Mouse (Mus musculus): ENCODE measurements at regions not wholly inside any gene's neighbourhood (a gene's known extent, or its start where the extent isn't known, plus 50 kb on each side); places are given as distances from the start of the nearest gene placed in this dataset.

- Histone ChIP-seq H3K4me3 (ENCODE audit: low read length) (no peak overlapping the region), H3K27me3 (replicated peaks; ENCODE audit: control insufficient read depth, insufficient read depth, low read length) (peaks cover 4% of the 10 kb centered on the region), H3K4me1 (ENCODE audit: control insufficient read depth, insufficient read depth, low read depth, low read length) (peaks cover 6% of the 10 kb centered on the region; the same call in 1 of the 2 replicates), H3K9me3 (ENCODE audit: control insufficient read depth, low read length) (no peaks in the 10 kb centered on the region), H3K36me3 (ENCODE audit: control insufficient read depth, insufficient read depth, low read length) (no peaks in the 10 kb centered on the region), H3K9ac (ENCODE audit: low read depth, low read length) (no peak overlapping the region), H3K27ac (ENCODE audit: low read depth, low read length) (no peak overlapping the region), H3K4me2 (ENCODE audit: low read length) (no peak overlapping the region)
- ATAC-seq, result no peak
- WGBS, result 82% methylated on average over 5 of the region's 5 CpGs
Measured at GRCm38 (mm10) chr13:51912477-51912876, 66.0 kb downstream of the Gadd45g start.

- no peak overlapping the region for H3K4me2 ChIP-seq (ENCODE audit: low read length)
- 93% methylated on average over 3 of the region's 3 CpGs for WGBS
- no peak for ATAC-seq
- no peak overlapping the region for H3K9ac ChIP-seq (ENCODE audit: low read depth, low read length)
- H3K9me3 ChIP-seq (ENCODE audit: control insufficient read depth, low read length), result no peaks in the 10 kb centered on the region
- H3K27ac ChIP-seq (ENCODE audit: low read depth, low read length), result no peak overlapping the region
- H3K4me3 ChIP-seq (ENCODE audit: low read length), result no peak overlapping the region
- no peaks in the 10 kb centered on the region for H3K36me3 ChIP-seq (ENCODE audit: control insufficient read depth, insufficient read depth, low read length)
- H3K27me3 ChIP-seq (replicated peaks; ENCODE audit: control insufficient read depth, insufficient read depth, low read length), result peaks cover 4% of the 10 kb centered on the region
- H3K4me1 ChIP-seq (ENCODE audit: control insufficient read depth, insufficient read depth, low read depth, low read length), result peaks cover 11% of the 10 kb centered on the region; the same call in 1 of the 2 replicates
Measured at GRCm38 (mm10) chr13:51912994-51913393, 66.5 kb downstream of the Gadd45g start.

GRCm38 (mm10) chr13:51916666-51917240 lies 70.3 kb downstream of the Gadd45g start:
- Histone ChIP-seq H3K27ac (ENCODE audit: low read depth, low read length) (no peak overlapping the region), H3K4me1 (ENCODE audit: control insufficient read depth, insufficient read depth, low read depth, low read length) (peaks cover 48% of the 10 kb centered on the region), H3K27me3 (replicated peaks; ENCODE audit: control insufficient read depth, insufficient read depth, low read length) (peaks cover 7% of the 10 kb centered on the region; the same call in 1 of the 2 replicates), H3K9me3 (ENCODE audit: control insufficient read depth, low read length) (no peaks in the 10 kb centered on the region), H3K36me3 (ENCODE audit: control insufficient read depth, insufficient read depth, low read length) (no peaks in the 10 kb centered on the region), H3K9ac (ENCODE audit: low read depth, low read length) (no peak overlapping the region), H3K4me3 (ENCODE audit: low read length) (no peak overlapping the region), H3K4me2 (ENCODE audit: low read length) (peak overlapping the region; percentile 4; the same call in 1 of the 2 replicates)
- 35% methylated on average over 15 of the region's 15 CpGs for WGBS
- no peak for ATAC-seq

GRCm38 (mm10) chr13:51917658-51918057 lies 71.2 kb downstream of the Gadd45g start:
- Histone ChIP-seq H3K4me1 (ENCODE audit: control insufficient read depth, insufficient read depth, low read depth, low read length) (peaks cover 48% of the 10 kb centered on the region), H3K9ac (ENCODE audit: low read depth, low read length) (no peak overlapping the region), H3K4me3 (ENCODE audit: low read length) (no peak overlapping the region), H3K36me3 (ENCODE audit: control insufficient read depth, insufficient read depth, low read length) (no peaks in the 10 kb centered on the region), H3K27ac (ENCODE audit: low read depth, low read length) (peak overlapping the region; percentile 58), H3K9me3 (ENCODE audit: control insufficient read depth, low read length) (no peaks in the 10 kb centered on the region), H3K27me3 (replicated peaks; ENCODE audit: control insufficient read depth, insufficient read depth, low read length) (peaks cover 7% of the 10 kb centered on the region; the same call in 1 of the 2 replicates), H3K4me2 (ENCODE audit: low read length) (no peak overlapping the region)
- peak; percentile 48 for ATAC-seq
- 27% methylated on average over 7 of the region's 7 CpGs for WGBS

GRCm38 (mm10) chr13:51918108-51918507 lies 71.6 kb downstream of the Gadd45g start:
- peak; percentile 37 for ATAC-seq

DNA sequence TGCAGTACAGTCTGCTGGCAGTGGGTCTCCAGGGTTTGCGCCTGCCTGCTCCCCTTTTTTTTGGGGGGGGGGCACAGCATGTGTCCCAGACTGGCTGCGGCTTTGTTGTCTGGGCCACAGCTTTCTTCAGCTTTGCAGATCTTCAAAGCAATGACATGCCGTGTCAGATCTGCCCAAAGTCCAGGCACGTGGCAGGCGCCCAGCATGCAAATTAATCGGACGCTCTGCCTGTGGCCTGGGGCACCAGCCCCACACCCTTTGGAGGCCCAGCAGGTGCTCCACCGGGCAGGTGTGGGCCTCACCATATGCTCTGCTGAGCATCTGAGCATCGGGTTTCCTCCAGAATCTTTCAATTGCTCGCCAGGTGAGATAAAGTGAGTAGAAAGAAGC lies 72.3 kb downstream of the Gadd45g start:
- Histone ChIP-seq H3K36me3 (ENCODE audit: control insufficient read depth, insufficient read depth, low read length) (no peaks in the 10 kb centered on the region), H3K9ac (ENCODE audit: low read depth, low read length) (peak overlapping the region; percentile 35; the same call in 1 of the 2 replicates), H3K4me3 (ENCODE audit: low read length) (no peak overlapping the region), H3K27me3 (replicated peaks; ENCODE audit: control insufficient read depth, insufficient read depth, low read length) (peaks cover 3% of the 10 kb centered on the region; the same call in 1 of the 2 replicates), H3K27ac (ENCODE audit: low read depth, low read length) (peak overlapping the region; percentile 58), H3K9me3 (ENCODE audit: control insufficient read depth, low read length) (no peaks in the 10 kb centered on the region), H3K4me1 (ENCODE audit: control insufficient read depth, insufficient read depth, low read depth, low read length) (peaks cover 48% of the 10 kb centered on the region), H3K4me2 (ENCODE audit: low read length) (no peak overlapping the region)
- 12% methylated on average over 10 of the region's 10 CpGs for WGBS
- 0 out of 2 replicates have a peak, but pooled peaks have one; percentile 10 for ATAC-seq

More at GRCm38 (mm10) chr13:51918108-51918507, 71.6 kb downstream of the Gadd45g start:
- Histone ChIP-seq H3K36me3 (ENCODE audit: control insufficient read depth, insufficient read depth, low read length) (no peaks in the 10 kb centered on the region), H3K27me3 (replicated peaks; ENCODE audit: control insufficient read depth, insufficient read depth, low read length) (peaks cover 3% of the 10 kb centered on the region; the same call in 1 of the 2 replicates), H3K4me2 (ENCODE audit: low read length) (no peak overlapping the region), H3K4me1 (ENCODE audit: control insufficient read depth, insufficient read depth, low read depth, low read length) (peaks cover 48% of the 10 kb centered on the region), H3K9me3 (ENCODE audit: control insufficient read depth, low read length) (no peaks in the 10 kb centered on the region), H3K27ac (ENCODE audit: low read depth, low read length) (peak overlapping the region; percentile 58), H3K9ac (ENCODE audit: low read depth, low read length) (no peak overlapping the region), H3K4me3 (ENCODE audit: low read length) (no peak overlapping the region)
- 21% methylated on average over 8 of the region's 8 CpGs for WGBS

- WGBS, result 10% methylated on average over 14 of the region's 14 CpGs
- no peak overlapping the region for H3K4me2 ChIP-seq (ENCODE audit: low read length)
Measured at GRCm38 (mm10) chr13:51919171-51919793, 72.8 kb downstream of the Gadd45g start.

DNA sequence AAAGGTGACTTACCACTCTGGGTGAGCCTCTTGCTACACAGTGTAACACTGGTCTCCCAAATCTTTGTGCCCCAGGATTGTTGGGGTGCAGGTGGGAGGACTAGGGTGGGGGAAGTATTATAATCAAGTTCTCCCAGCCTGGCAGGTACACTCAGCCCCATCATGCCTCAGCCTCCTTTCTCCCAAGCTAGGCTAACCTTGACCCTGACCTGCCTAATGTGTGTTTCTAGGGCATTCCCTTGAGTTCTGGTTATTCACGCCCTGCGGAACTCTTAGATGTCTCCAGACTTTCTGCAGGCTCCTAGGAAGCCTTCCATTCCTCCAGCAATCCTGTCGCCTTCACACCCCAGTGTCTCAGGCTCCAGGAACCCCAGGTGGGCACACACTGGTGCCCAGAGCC lies 73.5 kb downstream of the Gadd45g start:
- Histone ChIP-seq H3K9me3 (ENCODE audit: control insufficient read depth, low read length) (no peaks in the 10 kb centered on the region), H3K4me2 (ENCODE audit: low read length) (no peak overlapping the region), H3K27ac (ENCODE audit: low read depth, low read length) (peak overlapping the region; percentile 45), H3K36me3 (ENCODE audit: control insufficient read depth, insufficient read depth, low read length) (no peaks in the 10 kb centered on the region), H3K4me3 (ENCODE audit: low read length) (no peak overlapping the region), H3K9ac (ENCODE audit: low read depth, low read length) (no peak overlapping the region), H3K27me3 (replicated peaks; ENCODE audit: control insufficient read depth, insufficient read depth, low read length) (peaks cover 3% of the 10 kb centered on the region; the same call in 1 of the 2 replicates), H3K4me1 (ENCODE audit: control insufficient read depth, insufficient read depth, low read depth, low read length) (peaks cover 48% of the 10 kb centered on the region)
- ATAC-seq, result no peak
- WGBS, result 10% methylated on average over 3 of the region's 3 CpGs

More at GRCm38 (mm10) chr13:51919171-51919793, 72.8 kb downstream of the Gadd45g start:
- H3K4me1 ChIP-seq (ENCODE audit: control insufficient read depth, insufficient read depth, low read depth, low read length), result peaks cover 48% of the 10 kb centered on the region
- H3K9me3 ChIP-seq (ENCODE audit: control insufficient read depth, low read length), result no peaks in the 10 kb centered on the region
- H3K27ac ChIP-seq (ENCODE audit: low read depth, low read length), result peak overlapping the region; percentile 58
- no peak overlapping the region for H3K4me3 ChIP-seq (ENCODE audit: low read length)
- H3K9ac ChIP-seq (ENCODE audit: low read depth, low read length), result no peak overlapping the region
- H3K27me3 ChIP-seq (replicated peaks; ENCODE audit: control insufficient read depth, insufficient read depth, low read length), result peaks cover 3% of the 10 kb centered on the region; the same call in 1 of the 2 replicates
- ATAC-seq, result no peak
- H3K36me3 ChIP-seq (ENCODE audit: control insufficient read depth, insufficient read depth, low read length), result no peaks in the 10 kb centered on the region

Measured in hindbrain, embryonic 16.5 days (tissue).